Mouse (Mus musculus) heart, postnatal 0 days (tissue): ENCODE measurements at regions not wholly inside any gene's neighbourhood (a gene's known extent, or its start where the extent isn't known, plus 50 kb on each side); places are given as distances from the start of the nearest gene placed in this dataset.

ENCODE experiments used
- CTCF ChIP-seq: IDR thresholded peaks from 2 replicates; pipeline ENCODE4 v1.5.1; 2016; ENCODE audit warnings: antibody characterized with exemption, control low read depth, low read depth
- EP300 ChIP-seq: IDR thresholded peaks from 2 replicates; pipeline ENCODE4 v1.6.1; 2016; ENCODE audit warnings: antibody characterized with exemption, low read depth

- TF ChIP-seq CTCF (no peak), EP300 (no peak)
Measured at GRCm38 (mm10) chr16:5765143-5765542, 120.0 kb upstream of the Rbfox1 start.
